Mouse (Mus musculus) cerebellum, adult 11-12 months (tissue): ENCODE data around the gene Arhgap24.
"Not testable (repeated sequence)": the region's sequence is repeated elsewhere in the genome, so short reads cannot be mapped to it uniquely, and the experiment has no call there.

Experiments used
- DNase-seq: peaks from one replicate; pipeline ENCODE4 v3.0.0; 2022

Arhgap24 gene

GRCm38 (mm10) chr5:102813271-102813670, 332.1 kb downstream of the Arhgap24 start:
- no peak for DNase-seq

- no peak for DNase-seq
Measured at GRCm38 (mm10) chr5:102817641-102818040, 336.4 kb downstream of the Arhgap24 start.

DNA sequence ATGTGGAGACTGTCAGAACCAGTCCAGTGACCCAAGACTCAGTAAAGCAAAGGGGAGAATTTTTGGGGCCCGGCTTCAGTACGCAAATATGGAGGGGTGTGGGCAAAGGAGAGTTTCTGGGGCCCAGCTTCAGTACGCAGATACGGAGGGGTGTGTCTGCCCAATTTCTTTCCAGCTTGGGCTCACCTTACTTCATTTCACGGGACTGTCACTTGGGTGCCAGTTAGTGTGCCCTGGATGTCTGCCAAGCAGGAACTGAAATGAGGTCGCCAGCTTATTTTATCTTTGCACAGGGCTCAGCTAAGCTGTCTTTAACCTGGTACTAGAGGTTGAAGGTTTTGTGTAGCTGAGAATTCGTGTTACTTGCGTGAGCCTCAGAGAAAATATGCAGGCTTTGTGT, 344.3 kb downstream of the Arhgap24 start:
- DNase-seq, result no peak

- DNase-seq, result no peak
Measured at GRCm38 (mm10) chr5:102839071-102839470, 357.9 kb downstream of the Arhgap24 start.

GRCm38 (mm10) chr5:102843934-102844709, 362.9 kb downstream of the Arhgap24 start:
- no peak for DNase-seq

GRCm38 (mm10) chr5:102844731-102845598, 363.8 kb downstream of the Arhgap24 start:
- peak; percentile 8 for DNase-seq

DNA sequence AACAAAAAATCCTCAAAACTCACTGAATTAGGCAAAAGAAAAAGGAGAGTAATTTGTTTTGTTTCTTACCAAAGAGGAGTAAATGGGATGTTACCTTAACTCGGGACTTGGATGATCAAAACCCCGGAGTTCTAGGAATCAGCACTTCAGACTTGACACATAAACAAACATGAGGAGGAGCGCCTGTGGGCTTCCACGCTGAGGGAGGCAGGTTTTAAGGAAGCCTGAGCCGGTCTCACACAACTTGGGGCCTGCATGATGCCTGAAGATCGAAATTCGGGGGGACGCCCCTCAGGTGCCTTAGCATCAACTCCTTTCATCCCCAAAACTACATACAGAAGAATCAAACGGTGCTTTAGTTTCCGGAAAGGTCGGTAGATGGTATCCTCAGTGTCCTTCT, 364.6 kb downstream of the Arhgap24 start:
- DNase-seq, result no peak

DNA sequence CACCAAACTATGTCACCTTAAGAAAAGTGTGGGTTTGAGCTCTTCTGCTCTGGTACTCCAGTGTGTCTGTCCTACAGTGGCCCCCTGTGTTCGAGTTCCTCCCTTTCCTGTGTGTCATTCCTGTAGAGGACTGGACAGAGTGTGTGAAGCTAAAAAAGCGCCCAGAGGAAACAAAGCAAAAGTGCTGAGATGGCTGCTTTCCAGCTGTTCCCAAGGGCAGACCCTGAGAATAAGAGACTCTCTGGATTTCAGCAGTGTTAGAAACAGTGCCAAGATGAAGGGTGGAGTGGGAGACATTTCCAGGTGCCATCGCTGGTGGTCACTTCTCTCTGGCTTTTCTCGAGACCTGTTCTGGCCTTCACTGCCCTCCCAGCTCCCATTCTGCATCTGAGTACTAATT, 366.7 kb downstream of the Arhgap24 start:
- DNase-seq, result no peak

GRCm38 (mm10) chr5:102851761-102852160, 370.6 kb downstream of the Arhgap24 start:
- DNase-seq, result no peak

- no peak for DNase-seq
Measured at GRCm38 (mm10) chr5:102853750-102854149, 372.6 kb downstream of the Arhgap24 start.

- DNase-seq, result no peak
Measured at GRCm38 (mm10) chr5:102855805-102856204, 374.6 kb downstream of the Arhgap24 start.

GRCm38 (mm10) chr5:102858047-102858446, 376.9 kb downstream of the Arhgap24 start:
- no peak for DNase-seq

DNA sequence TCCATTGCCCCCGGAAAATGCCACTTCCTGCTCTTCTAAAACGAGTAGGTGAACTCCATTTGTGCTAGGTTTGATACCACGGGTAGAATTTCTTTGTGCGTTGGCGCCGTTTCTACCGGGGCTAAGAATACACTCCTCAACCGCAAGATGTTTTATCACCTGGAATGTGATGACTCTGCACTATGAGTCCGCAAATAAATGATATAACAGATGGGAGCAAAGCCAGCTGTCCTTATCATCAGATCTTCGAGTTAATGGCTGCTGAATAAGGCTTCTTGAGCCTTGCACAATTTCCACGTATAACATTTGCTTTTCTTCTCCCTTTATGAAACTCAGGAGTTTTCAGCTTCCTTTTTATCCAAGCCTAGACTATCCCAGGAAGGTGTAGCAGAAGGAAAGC, 378.6 kb downstream of the Arhgap24 start:
- DNase-seq, result no peak

GRCm38 (mm10) chr5:102868196-102868595, 387.0 kb downstream of the Arhgap24 start:
- no peak for DNase-seq

DNA sequence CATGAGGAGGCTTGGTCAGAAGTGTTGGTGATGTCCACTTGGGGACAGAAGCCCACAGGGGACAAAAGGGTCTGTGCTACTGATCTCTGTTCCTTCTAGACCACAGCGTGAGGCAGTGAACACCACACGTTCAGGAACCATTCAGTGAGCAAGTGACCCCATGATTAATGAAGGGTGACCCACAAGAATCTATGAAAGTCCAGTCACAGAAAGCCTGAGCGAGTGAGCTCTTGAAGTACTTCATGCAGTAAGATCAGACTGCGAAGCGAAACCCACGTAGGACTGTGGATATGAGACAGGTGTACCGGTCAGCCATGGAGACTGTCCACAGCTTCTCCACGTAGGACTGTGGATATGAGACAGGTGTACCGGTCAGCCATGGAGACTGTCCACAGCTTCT, 391.8 kb downstream of the Arhgap24 start:
- DNase-seq, result not testable (repeated sequence)

GRCm38 (mm10) chr5:102874605-102875298, 393.6 kb downstream of the Arhgap24 start:
- peak; percentile 30 for DNase-seq

GRCm38 (mm10) chr5:102875628-102876027, 394.4 kb downstream of the Arhgap24 start:
- DNase-seq, result no peak

- no peak for DNase-seq
Measured at GRCm38 (mm10) chr5:102888482-102889162, 407.4 kb downstream of the Arhgap24 start.

DNA sequence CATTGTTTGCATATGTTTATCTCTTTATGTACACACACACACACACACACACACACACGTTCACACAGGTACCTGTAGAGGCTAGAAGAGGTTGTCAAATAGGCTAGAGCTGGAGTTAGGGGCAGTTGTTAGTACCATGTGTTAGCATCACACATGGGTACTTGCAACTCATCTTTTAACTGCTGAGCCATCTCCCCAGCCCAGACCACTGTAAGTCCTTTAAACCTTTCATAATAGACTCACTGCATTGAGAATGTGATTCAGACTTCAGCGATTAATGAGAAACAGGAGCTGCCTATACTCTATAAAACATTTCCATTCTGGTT, 407.9 kb downstream of the Arhgap24 start:
- no peak for DNase-seq

GRCm38 (mm10) chr5:102892226-102892625, 411.0 kb downstream of the Arhgap24 start:
- DNase-seq, result no peak

- DNase-seq, result no peak
Measured at GRCm38 (mm10) chr5:102898301-102898700, 417.1 kb downstream of the Arhgap24 start.

DNA sequence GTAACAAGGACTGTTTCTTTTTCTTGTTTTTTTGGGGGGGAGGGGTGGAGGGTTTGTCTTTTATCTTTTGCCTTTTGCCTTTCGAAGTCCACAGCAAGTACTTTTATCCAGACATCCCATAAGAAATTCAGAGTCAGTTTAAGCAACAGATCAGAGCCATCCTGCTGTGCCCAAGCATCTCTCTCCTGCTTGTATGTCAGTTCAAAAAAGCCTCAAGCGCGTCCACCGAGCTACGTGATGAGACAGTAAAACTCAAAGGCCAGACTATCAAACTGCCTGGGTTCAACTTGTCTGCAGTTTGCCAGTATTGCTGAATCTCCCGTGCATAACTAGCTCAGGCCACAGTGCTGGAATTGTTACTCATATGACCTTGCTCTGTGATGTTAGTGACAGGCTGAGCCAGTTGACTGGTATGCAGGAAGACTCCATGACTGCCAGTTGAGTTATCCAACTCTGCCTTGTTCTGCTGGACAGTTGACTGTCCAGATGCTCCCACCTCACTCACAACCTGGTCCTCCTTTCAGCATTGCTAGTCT, 418.6 kb downstream of the Arhgap24 start:
- DNase-seq, result no peak

DNA sequence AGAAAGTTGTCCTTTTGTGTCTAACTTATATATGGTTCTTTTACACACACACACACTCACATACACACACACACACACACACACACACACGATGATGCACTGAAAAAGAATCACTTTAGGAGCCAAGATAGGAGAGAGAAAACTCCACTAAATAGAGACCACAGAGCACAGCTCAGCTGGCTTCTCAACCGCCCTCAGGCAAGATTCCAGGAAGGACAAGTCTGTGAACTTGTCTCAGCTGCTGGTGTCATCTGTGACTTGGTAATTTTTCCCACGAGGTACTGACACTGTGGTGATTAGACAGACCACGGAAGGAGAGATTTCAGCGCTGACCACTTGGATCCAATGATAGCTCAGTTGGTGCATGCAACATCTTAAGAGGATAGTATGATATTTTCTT, 420.0 kb downstream of the Arhgap24 start:
- DNase-seq, result no peak
